Mouse (Mus musculus): ENCODE results near the gene Cspg5.

DNA sequence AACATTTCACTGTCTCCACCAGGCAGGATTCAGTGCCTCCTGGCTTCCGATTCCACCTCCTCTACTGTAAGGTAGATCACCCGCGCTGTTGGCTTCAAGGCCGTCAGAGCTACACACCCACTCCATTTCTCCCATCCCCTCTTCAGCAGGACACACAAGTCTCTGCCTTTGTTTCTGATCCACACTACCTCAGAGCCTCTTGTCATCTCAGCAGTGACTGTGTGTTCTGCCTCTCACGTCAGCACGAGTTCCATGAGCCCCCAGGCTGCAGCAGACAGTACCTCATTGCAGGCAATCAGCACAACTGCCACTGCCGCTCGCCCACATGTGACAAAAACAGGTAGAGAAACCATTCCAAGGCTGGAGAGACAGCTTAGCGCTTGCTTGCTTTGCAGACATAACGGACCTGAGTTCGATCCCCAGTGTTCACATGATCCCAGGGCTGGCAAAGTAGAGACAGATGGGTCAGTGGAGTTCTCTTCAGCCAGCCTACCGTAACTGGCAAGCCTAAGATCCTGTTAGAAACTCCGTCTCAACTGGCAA, 50.4 kb downstream of the Cspg5 start:
- TF ChIP-seq CTCF (IDR thresholded peaks at IDR 0.05; ENCODE audit: extremely low read depth, insufficient read length, insufficient replicate concordance, low read depth, low read length) = no peak
- no peak for TF ChIP-seq POLR2A (IDR thresholded peaks at IDR 0.05; ENCODE audit: low read depth, low read length)
